Mouse (Mus musculus): ENCODE data around the gene Hoxb7.

DNA sequence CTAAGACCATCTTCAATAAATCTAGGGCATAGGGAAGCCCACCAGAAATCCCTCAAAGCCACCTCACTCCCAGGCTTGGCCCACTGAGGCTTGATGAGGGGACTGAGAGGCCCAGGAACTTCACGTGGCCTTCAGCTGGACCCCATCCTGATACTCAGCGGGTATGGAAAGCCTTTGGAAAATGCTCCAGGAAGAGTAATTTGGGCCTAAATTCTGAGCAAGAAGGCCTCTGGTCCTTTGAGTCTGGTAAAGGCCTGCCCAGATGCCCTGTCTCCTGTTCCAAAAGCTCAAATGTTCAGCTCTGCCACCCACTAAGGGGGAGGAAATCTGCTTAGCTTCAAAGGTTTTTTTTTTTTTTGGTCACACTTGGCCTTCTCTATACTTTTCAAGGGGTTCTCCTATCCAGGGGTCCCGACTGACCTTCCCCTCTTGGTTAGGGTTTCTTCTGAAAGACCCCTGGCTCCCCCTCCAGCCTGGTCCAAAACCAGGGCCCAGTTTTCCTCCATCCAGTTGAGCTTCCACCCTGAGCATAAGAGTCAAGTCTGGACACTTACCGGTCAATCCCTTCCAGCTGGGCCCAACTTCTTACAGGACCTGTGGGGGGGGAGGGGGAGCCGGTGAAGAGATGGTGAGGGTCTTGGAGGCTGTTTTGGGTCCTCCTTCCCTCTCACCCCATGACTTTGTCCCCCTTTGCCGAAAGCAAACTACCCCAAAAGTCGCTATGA lies 19.9 kb downstream of the Hoxb7 start:
- TF ChIP-seq CTCF (IDR thresholded peaks at IDR 0.05; ENCODE audit: insufficient read depth, low read length) (no peak), POLR2A (IDR thresholded peaks at IDR 0.05; ENCODE audit: borderline replicate concordance, extremely low read depth, low read depth, low read length) (no peak)

Measured in lung, adult 2 months (tissue).